13 mouse cellular contexts compared by ENCODE assay signal in genomic region chr14:123022981-123023380, GRCm38 (mm10).
"Had no signal": no experiment of that assay in that cellular context is flagged by ENCODE, and none has a peak within 500 bp of the region (broad histone marks: within the 10 kb centered on the region; RNA-seq: fewer than 3 reads in every experiment).

No protein-coding gene starts in this region.

- ATAC-seq: inflammation-experienced regulatory T-cells, adult 6 months; intestine, postnatal 0 days; liver, postnatal 0 days had no signal

- H3K4me1 ChIP-seq: limb, embryonic 12.5 days; liver, embryonic 13.5 days; lung, embryonic 15.5 days; midbrain, embryonic 12.5 days had no signal

- H3K36me3 ChIP-seq: limb, embryonic 12.5 days; liver, embryonic 13.5 days; lung, embryonic 15.5 days; midbrain, embryonic 12.5 days had no signal

- H3K4me2 ChIP-seq: limb, embryonic 12.5 days; liver, embryonic 13.5 days; lung, embryonic 15.5 days; midbrain, embryonic 12.5 days had no signal

- H3K9ac ChIP-seq: limb, embryonic 12.5 days; liver, embryonic 13.5 days; liver, postnatal 0 days; lung, embryonic 15.5 days; midbrain, embryonic 12.5 days had no signal

- H3K27ac ChIP-seq: limb, embryonic 12.5 days; liver, embryonic 13.5 days; lung, embryonic 15.5 days; midbrain, embryonic 12.5 days had no signal

- H3K27me3 ChIP-seq: limb, embryonic 12.5 days; liver, embryonic 13.5 days; lung, embryonic 15.5 days; midbrain, embryonic 12.5 days had no signal

- DNase-seq: kidney, postnatal 25 days; layer of hippocampus, postnatal 36 days; liver; liver, embryonic 13.5 days; liver, postnatal 0 days; thymus, adult 18-20 months; thymus, postnatal 14 days had no signal

- H3K9me3 ChIP-seq: limb, embryonic 12.5 days; liver, embryonic 13.5 days; lung, embryonic 15.5 days; midbrain, embryonic 12.5 days had no signal

- H3K4me3 ChIP-seq: limb, embryonic 12.5 days; liver, embryonic 13.5 days; lung, embryonic 15.5 days; midbrain, embryonic 12.5 days; myocyte had no signal
